Mouse (Mus musculus) intestine, postnatal 0 days (tissue): Measurements from ENCODE around the gene Gmpr. TPM values are rescaled to one million over a fixed set of nuclear protein-coding genes. Genes with fewer than 3 reads are reported as not detected.

Experiments
- ATAC-seq: fragments of 200-750 bp; cut with Nextera tagmentation; 2 replicates; pipeline ENCODE4 v1.8.0; 2017; ENCODE audit warnings: mild to moderate bottlenecking, moderate TSS enrichment, moderate library complexity
- H3K27ac ChIP-seq: fragments of 300-500 bp; sonication (generic); 2 replicates; pipeline ENCODE4 v1.5.1; 2014; ENCODE audit warnings: mild to moderate bottlenecking, low read depth, low read length, moderate library complexity
- H3K27me3 ChIP-seq: fragments of 300-500 bp; sonication (generic); replicated peaks from 2 replicates; pipeline ENCODE4 v1.6.1; 2014; ENCODE audit warnings: low read length, mixed read lengths; ENCODE audit not compliant: control insufficient read depth, insufficient read depth
- H3K36me3 ChIP-seq: fragments of 300-500 bp; sonication (generic); 2 replicates; pipeline ENCODE4 v1.6.1; 2014; ENCODE audit warnings: mild to moderate bottlenecking, moderate library complexity; ENCODE audit not compliant: control insufficient read depth, insufficient read depth
- H3K4me1 ChIP-seq: fragments of 300-500 bp; sonication (generic); replicated peaks from 2 replicates; pipeline ENCODE4 v1.6.1; 2014; ENCODE audit warnings: antibody characterized with exemption, low read length, mixed read lengths; ENCODE audit not compliant: control insufficient read depth, insufficient read depth
- H3K4me2 ChIP-seq: fragments of 300-500 bp; sonication (generic); replicated peaks from 2 replicates; pipeline ENCODE4 v1.6.1; 2014; ENCODE audit warnings: low read depth, mild to moderate bottlenecking, moderate library complexity
- H3K4me3 ChIP-seq: fragments of 300-500 bp; sonication (generic); 2 replicates; pipeline ENCODE4 v1.5.1; 2014; ENCODE audit warnings: low read depth, low read length
- H3K9ac ChIP-seq: fragments of 300-500 bp; sonication (generic); 2 replicates; pipeline ENCODE4 v1.6.1; 2014; ENCODE audit warnings: mild to moderate bottlenecking, low read depth, low read length
- H3K9me3 ChIP-seq: fragments of 300-500 bp; sonication (generic); 2 replicates; pipeline ENCODE4 v1.6.1; 2016; ENCODE audit warnings: mixed run types; ENCODE audit not compliant: control insufficient read depth
- CTCF ChIP-seq: sonication (generic); IDR thresholded peaks from 2 replicates; pipeline ENCODE4 v1.5.1; 2016; ENCODE audit warnings: low read depth, mild to moderate bottlenecking, control low read depth, antibody characterized with exemption, moderate library complexity
- WGBS: fragments of 180-500 bp; shearing (Covaris S2); extraction: QIAGEN DNeasy Blood & Tissue Kit; methylation state at CpG from one replicate; pipeline ENCODE4 v1.1.7; 2014; 5-methylcytosine and 5-hydroxymethylcytosine counted together
- polyA plus RNA-seq: library from polyadenylated mRNA; unstranded; fragments of >200 nt; fragmentation: Nextera tagmentation; extraction: Ambion mirVana; gene quantifications from 2 replicates; pipeline ENCODE4 v1.2.1, GENCODE M21; 2015

Gmpr gene
- polyA plus RNA-seq, 1 experiment from 2014 or later, result 20.5 TPM

DNA sequence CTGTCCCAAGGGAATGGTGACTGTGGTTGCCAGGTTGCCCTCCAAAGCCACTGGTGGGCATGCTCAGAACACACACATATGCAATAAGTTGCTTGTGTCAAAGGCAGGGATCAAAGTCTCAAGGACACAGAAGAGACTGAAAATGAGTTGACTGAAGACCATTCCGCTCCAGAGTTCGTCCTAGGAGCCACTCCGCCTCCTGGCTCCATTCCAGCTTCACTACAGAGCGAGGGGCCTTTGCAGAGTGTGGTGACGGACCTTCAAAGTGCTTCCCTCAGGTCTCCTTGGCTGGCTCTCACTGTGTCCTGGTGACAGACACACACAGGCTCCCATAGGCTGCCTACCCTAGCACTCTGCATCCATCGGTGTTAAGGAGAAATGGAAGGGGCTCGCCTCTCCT, 46.4 kb downstream of the Gmpr start:
- Histone ChIP-seq H3K4me3 (no peak overlapping the region), H3K36me3 (no peaks in the 10 kb centered on the region), H3K27me3 (no peaks in the 10 kb centered on the region), H3K27ac (no peak overlapping the region), H3K9ac (no peak overlapping the region), H3K4me2 (no peak overlapping the region), H3K9me3 (no peaks in the 10 kb centered on the region), H3K4me1 (0 out of 2 replicates have a peak, but pooled peaks cover 5% of the 10 kb centered on the region)
- peak; percentile 28; the same call in 1 of the 2 replicates for ATAC-seq
- TF ChIP-seq CTCF, result no peak
- WGBS, result 34% methylated on average over 7 of the region's 7 CpGs

DNA sequence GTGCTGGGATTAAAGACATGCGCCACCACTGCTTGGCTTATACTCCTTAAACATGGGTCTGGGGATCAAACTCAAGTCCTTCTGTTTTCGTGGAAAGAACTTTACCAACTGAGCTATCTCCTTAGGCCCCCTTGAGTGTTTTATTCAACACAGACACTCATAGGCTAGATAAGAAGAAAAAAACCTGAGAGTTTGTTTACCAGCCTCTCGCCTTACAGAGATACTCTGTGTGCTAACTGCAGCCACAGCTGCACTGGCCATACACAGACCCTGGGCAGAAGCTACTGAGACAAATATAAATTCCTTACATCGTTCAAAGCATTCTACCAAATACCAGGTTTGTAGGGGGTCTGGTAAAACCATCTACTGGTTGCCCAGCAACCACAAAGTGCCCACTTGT, 51.1 kb downstream of the Gmpr start:
- Histone ChIP-seq H3K9ac (no peak overlapping the region), H3K4me3 (no peak overlapping the region), H3K9me3 (no peaks in the 10 kb centered on the region), H3K4me2 (no peak overlapping the region), H3K27ac (no peak overlapping the region), H3K36me3 (no peaks in the 10 kb centered on the region), H3K27me3 (no peaks in the 10 kb centered on the region), H3K4me1 (0 out of 2 replicates have a peak, but pooled peaks cover 5% of the 10 kb centered on the region)
- no peak for ATAC-seq
- no peak for TF ChIP-seq CTCF
- 48% methylated on average over 4 of the region's 4 CpGs for WGBS

DNA sequence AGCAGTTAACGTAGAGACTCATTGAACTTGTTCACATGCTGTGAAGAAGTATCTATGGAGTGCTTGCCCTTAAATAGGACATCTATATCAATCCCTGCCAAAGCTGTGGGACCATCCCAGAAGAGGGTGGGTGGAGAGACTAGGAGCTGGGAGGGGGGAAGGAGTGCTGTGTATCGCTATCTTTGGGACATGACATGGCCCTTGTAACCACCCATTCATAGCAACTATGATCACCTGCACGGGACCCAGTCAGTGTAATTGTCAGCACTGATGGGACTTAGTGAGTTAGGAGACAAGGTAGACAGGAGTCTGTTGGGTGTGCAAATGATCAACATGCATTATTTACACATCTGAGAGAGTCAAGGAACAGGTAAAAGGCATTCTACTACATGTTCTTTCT, 52.0 kb downstream of the Gmpr start:
- 84% methylated on average over 3 of the region's 3 CpGs for WGBS

DNA sequence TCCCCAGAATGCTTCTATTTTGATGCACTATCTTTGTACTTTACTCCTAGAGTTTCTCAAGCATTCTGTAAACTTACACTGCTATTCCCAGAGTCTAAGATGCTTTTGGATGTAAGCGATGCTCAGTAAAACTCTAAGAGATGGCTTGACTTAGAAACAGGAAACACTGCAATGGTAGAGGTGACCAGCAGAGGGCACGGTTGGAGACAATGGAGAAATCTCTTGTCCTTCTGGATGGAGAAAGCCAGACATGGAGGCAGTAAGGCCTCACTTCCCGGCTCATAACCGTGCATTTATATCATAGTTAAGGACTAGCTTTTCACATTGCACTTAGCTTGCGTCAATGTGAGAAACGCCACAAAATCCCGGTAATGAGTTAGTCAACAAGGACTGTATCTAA, 53.3 kb downstream of the Gmpr start:
- H3K4me3 ChIP-seq, result no peak overlapping the region
- 71% methylated on average over 7 of the region's 7 CpGs for WGBS
- H3K9ac ChIP-seq, result no peak overlapping the region
- ATAC-seq, result no peak
- H3K9me3 ChIP-seq, result no peaks in the 10 kb centered on the region
- peak; percentile 75 for TF ChIP-seq CTCF
- no peaks in the 10 kb centered on the region for H3K4me1 ChIP-seq
- H3K4me2 ChIP-seq, result no peak overlapping the region
- no peaks in the 10 kb centered on the region for H3K27me3 ChIP-seq
- no peaks in the 10 kb centered on the region for H3K36me3 ChIP-seq
- no peak overlapping the region for H3K27ac ChIP-seq

More for the DNA sequence above, 52.0 kb downstream of the Gmpr start:
- H3K27ac ChIP-seq, result no peak overlapping the region
- H3K9ac ChIP-seq, result no peak overlapping the region
- no peaks in the 10 kb centered on the region for H3K36me3 ChIP-seq
- no peak overlapping the region for H3K4me3 ChIP-seq
- no peaks in the 10 kb centered on the region for H3K9me3 ChIP-seq
- ATAC-seq, result no peak
- TF ChIP-seq CTCF, result no peak
- no peaks in the 10 kb centered on the region for H3K27me3 ChIP-seq
- no peak overlapping the region for H3K4me2 ChIP-seq
- H3K4me1 ChIP-seq, result no peaks in the 10 kb centered on the region

DNA sequence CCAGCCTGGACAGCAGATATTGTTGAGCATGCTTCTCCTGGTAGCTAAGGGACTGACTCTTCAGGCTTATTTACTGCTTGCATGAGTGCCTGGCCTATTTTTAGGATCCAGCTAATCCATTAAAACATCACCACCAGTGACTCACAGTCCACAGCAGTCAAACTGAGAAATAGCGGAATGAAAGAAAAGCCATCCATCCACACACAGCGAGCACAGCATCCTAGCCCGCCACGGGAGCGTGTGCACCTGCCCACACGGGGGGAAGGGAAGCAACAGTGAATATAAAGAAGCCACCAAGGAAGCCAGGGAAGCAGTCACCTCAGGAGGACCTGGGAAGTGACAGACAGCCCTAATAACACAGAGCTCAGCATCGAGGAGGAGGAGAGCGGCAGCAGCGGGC, 54.8 kb downstream of the Gmpr start:
- no peaks in the 10 kb centered on the region for H3K9me3 ChIP-seq
- H3K27me3 ChIP-seq, result no peaks in the 10 kb centered on the region
- H3K4me3 ChIP-seq, result no peak overlapping the region
- 82% methylated on average over 9 of the region's 9 CpGs for WGBS
- H3K36me3 ChIP-seq, result peaks cover 6% of the 10 kb centered on the region; the same call in 1 of the 2 replicates
- H3K4me1 ChIP-seq, result no peaks in the 10 kb centered on the region
- H3K9ac ChIP-seq, result no peak overlapping the region
- no peak for ATAC-seq
- no peak overlapping the region for H3K27ac ChIP-seq
- H3K4me2 ChIP-seq, result no peak overlapping the region
- TF ChIP-seq CTCF, result no peak

DNA sequence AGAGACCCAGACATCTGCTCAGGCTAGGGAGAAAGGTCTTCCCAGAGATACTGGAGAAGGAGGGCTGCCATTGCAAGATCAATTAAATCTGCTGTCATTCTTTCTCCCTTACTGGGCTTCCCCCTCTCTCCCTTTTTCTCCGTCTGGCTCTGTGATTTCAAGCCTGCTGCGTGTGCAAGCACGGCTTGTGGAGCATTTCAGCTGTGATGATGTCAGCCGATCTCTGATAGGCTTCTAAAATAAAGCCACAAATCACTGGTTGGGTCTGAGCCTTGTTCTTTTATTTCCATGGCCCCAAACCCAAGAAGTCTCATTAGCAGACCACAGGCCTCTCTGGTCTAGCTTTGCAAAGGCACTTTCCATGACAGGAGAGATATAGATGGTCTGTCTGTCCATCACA, 57.7 kb downstream of the Gmpr start:
- no peak for ATAC-seq
- Histone ChIP-seq H3K9ac (no peak overlapping the region), H3K4me2 (no peak overlapping the region), H3K27me3 (no peaks in the 10 kb centered on the region), H3K27ac (no peak overlapping the region), H3K36me3 (peaks cover 9% of the 10 kb centered on the region; the same call in 1 of the 2 replicates), H3K4me3 (no peak overlapping the region), H3K4me1 (no peaks in the 10 kb centered on the region), H3K9me3 (no peaks in the 10 kb centered on the region)
- TF ChIP-seq CTCF, result no peak
- WGBS, result 69% methylated on average over 4 of the region's 4 CpGs

DNA sequence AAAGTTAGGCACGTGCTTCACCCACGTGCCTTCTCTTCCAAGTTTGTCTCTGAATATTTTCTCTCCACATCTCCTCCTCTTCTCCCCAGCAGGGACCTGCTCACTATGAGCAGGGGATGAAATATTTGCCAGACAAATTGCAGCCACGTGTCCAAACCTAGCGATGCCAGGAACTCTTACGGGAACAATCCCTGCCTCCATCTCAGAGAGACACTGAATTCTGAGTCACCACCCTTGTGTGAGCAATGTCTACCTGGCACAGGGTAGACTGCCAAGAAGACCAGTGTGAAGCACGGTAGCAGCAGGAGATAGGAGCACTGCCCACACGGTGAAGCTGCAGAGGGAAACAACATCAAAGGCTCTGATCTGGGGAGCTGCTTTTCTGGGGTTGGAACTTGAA, 62.7 kb downstream of the Gmpr start:
- Histone ChIP-seq H3K27ac (no peak overlapping the region), H3K4me3 (no peak overlapping the region), H3K27me3 (no peaks in the 10 kb centered on the region), H3K36me3 (peaks cover 9% of the 10 kb centered on the region; the same call in 1 of the 2 replicates), H3K9me3 (no peaks in the 10 kb centered on the region), H3K4me1 (no peaks in the 10 kb centered on the region), H3K9ac (no peak overlapping the region), H3K4me2 (no peak overlapping the region)
- no peak for ATAC-seq
- TF ChIP-seq CTCF, result no peak
- WGBS, result 67% methylated on average over 7 of the region's 7 CpGs
